Mouse (Mus musculus) myocyte (in vitro differentiated cells): ENCODE results near the gene BC005624.

ENCODE experiments used
- E2F4 ChIP-seq: IDR thresholded peaks from one replicate; pipeline ENCODE4 v1.6.1; 2011; ENCODE audit warnings: mild to moderate bottlenecking, control low read depth, moderate library complexity; ENCODE audit not compliant: insufficient read depth
- MAX ChIP-seq: IDR thresholded peaks from one replicate; pipeline ENCODE4 v1.6.1; 2011; ENCODE audit warnings: low read depth, mild to moderate bottlenecking, control low read depth
- MYOG ChIP-seq, 3 experiments: IDR thresholded peaks; one replicate each; pipeline ENCODE4 v1.6.1; 2011; ENCODE audit warnings: control low read depth in 2 of 3, low read depth in 2 of 3, mild to moderate bottlenecking in 2 of 3; ENCODE audit not compliant: insufficient read length in 2 of 3, control insufficient read depth in 1 of 3, insufficient read depth in 1 of 3
- POLR2A ChIP-seq: IDR thresholded peaks from one replicate; pipeline ENCODE4 v1.6.1; 2011; ENCODE audit warnings: low read depth, mild to moderate bottlenecking, control low read depth, moderate library complexity; ENCODE audit not compliant: insufficient read length
- POLR2AphosphoS2 ChIP-seq: IDR thresholded peaks from one replicate; pipeline ENCODE4 v1.6.1; 2011; ENCODE audit warnings: low read depth, control low read depth; ENCODE audit not compliant: insufficient read length
- REST ChIP-seq: IDR thresholded peaks from one replicate; pipeline ENCODE4 v1.6.1; 2011; ENCODE audit warnings: mild to moderate bottlenecking, control low read depth, moderate library complexity; ENCODE audit not compliant: insufficient read depth, insufficient read length
- TCF12 ChIP-seq: IDR thresholded peaks from one replicate; pipeline ENCODE4 v1.6.1; 2011; ENCODE audit warnings: mild to moderate bottlenecking, control low read depth; ENCODE audit not compliant: poor library complexity, insufficient read depth, severe bottlenecking

DNA sequence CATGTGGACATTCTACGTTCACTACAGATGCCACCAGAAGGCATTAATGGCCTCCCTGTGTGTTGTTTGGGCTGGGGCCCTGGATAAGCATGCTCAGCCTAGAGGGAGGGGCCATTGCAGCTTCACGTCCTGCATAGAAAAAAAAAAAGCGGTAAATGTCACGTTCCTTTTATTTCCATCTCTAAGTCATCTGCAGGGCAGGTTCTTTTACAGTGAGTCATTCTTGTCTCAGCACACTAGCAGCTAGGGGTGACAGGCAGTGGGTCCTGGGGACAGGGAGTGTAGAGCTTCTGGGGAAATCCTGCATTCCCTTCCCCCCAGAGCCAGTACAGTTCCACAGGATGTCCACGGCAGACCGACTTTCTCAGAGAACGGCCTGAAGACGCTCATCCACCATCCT lies 44.6 kb upstream of the BC005624 start:
- TF ChIP-seq POLR2AphosphoS2 (no peak), POLR2A (no peak), TCF12 (no peak), E2F4 (no peak), MAX (no peak), REST (no peak), MYOG (IDR thresholded peaks at IDR 0.05; ENCODE audit: control insufficient read depth in 1 of 3, insufficient read depth in 1 of 3, insufficient read length in 2 of 3, low read depth in 2 of 3) (no peak)
